Mouse (Mus musculus) Muller cell, postnatal 12 days (primary cell): ENCODE results near the gene Zfp747.
"Not testable (repeated sequence)": the region's sequence is repeated elsewhere in the genome, so short reads cannot be mapped to it uniquely, and the experiment has no call there.

Experiments
- DNase-seq: peaks from one replicate; pipeline ENCODE4 v3.0.0-alpha.2; 2015; ENCODE audit errors: inconsistent ontology term

Gene Zfp747

GRCm38 (mm10) chr7:127371870-127372269 lies 4.0 kb downstream of the Zfp747 start:
- not testable (repeated sequence) for DNase-seq

GRCm38 (mm10) chr7:127371213-127371612 lies 4.6 kb downstream of the Zfp747 start:
- DNase-seq = no peak

- DNase-seq = peak; percentile 37
Measured at GRCm38 (mm10) chr7:127366249-127366648, 9.6 kb downstream of the Zfp747 start.

GRCm38 (mm10) chr7:127364166-127364565 lies 11.7 kb downstream of the Zfp747 start:
- DNase-seq = peak; percentile 19

GRCm38 (mm10) chr7:127363475-127363921 lies 12.4 kb downstream of the Zfp747 start:
- peak; percentile 50 for DNase-seq

GRCm38 (mm10) chr7:127362418-127362817 lies 13.4 kb downstream of the Zfp747 start:
- DNase-seq = peak; percentile 37

GRCm38 (mm10) chr7:127361449-127361848 lies 14.4 kb downstream of the Zfp747 start:
- DNase-seq = no peak

- no peak for DNase-seq
Measured at GRCm38 (mm10) chr7:127360265-127360664, 15.6 kb downstream of the Zfp747 start.

- DNase-seq = no peak
Measured at GRCm38 (mm10) chr7:127358472-127358871, 17.4 kb downstream of the Zfp747 start.

- DNase-seq = no peak
Measured at GRCm38 (mm10) chr7:127357871-127358270, 18.0 kb downstream of the Zfp747 start.

- no peak for DNase-seq
Measured at GRCm38 (mm10) chr7:127355796-127356195, 20.1 kb downstream of the Zfp747 start.

GRCm38 (mm10) chr7:127351230-127352004 lies 24.4 kb downstream of the Zfp747 start:
- DNase-seq = no peak

- no peak for DNase-seq
Measured at GRCm38 (mm10) chr7:127346676-127347075, 29.2 kb downstream of the Zfp747 start.

- peak; percentile 98 for DNase-seq
Measured at GRCm38 (mm10) chr7:127345512-127346325, 30.1 kb downstream of the Zfp747 start, which contains the start of gene Zfp768. Gene Zfp768 (minus strand): TSS chr7:127345589.

- no peak for DNase-seq
Measured at GRCm38 (mm10) chr7:127345092-127345491, 30.8 kb downstream of the Zfp747 start.

GRCm38 (mm10) chr7:127344371-127344770 lies 31.5 kb downstream of the Zfp747 start:
- DNase-seq = no peak

GRCm38 (mm10) chr7:127343351-127344019 lies 32.4 kb downstream of the Zfp747 start:
- DNase-seq = no peak

GRCm38 (mm10) chr7:127342888-127343287 lies 33.0 kb downstream of the Zfp747 start:
- no peak for DNase-seq

- no peak for DNase-seq
Measured at GRCm38 (mm10) chr7:127342332-127342731, 33.5 kb downstream of the Zfp747 start.

- DNase-seq = not testable (repeated sequence)
Measured at GRCm38 (mm10) chr7:127341861-127342260, 34.0 kb downstream of the Zfp747 start.

GRCm38 (mm10) chr7:127341356-127341755 lies 34.5 kb downstream of the Zfp747 start:
- DNase-seq = no peak

- DNase-seq = no peak
Measured at GRCm38 (mm10) chr7:127337636-127338035, 38.2 kb downstream of the Zfp747 start.
